Mouse (Mus musculus) forebrain, embryonic 14.5 days (tissue): ENCODE data around the gene Rfx2. TPM values are rescaled to one million over a fixed set of nuclear protein-coding genes. Genes with fewer than 3 reads are reported as not detected.

Source experiments
- ATAC-seq: fragments of 200-750 bp; cut with Nextera tagmentation; 2 replicates; pipeline ENCODE4 v1.8.0; 2017; ENCODE audit warnings: mild to moderate bottlenecking, moderate library complexity
- DNase-seq: peaks from one replicate; pipeline ENCODE4 v3.0.0-alpha.2; 2015; ENCODE audit warnings: low spot score
- H3K27ac ChIP-seq: fragments of 300-500 bp; sonication (generic); 2 replicates; pipeline ENCODE4 v1.5.1; 2014; ENCODE audit warnings: low read depth, mild to moderate bottlenecking, control low read depth, low read length, moderate library complexity
- H3K27me3 ChIP-seq: fragments of 300-500 bp; sonication (generic); replicated peaks from 2 replicates; pipeline ENCODE4 v1.6.1; 2014; ENCODE audit warnings: low read length, control low read depth, mixed read lengths; ENCODE audit not compliant: control insufficient read depth, insufficient read depth
- H3K36me3 ChIP-seq: fragments of 300-500 bp; sonication (generic); 2 replicates; pipeline ENCODE4 v1.6.1; 2014; ENCODE audit warnings: low read length, control low read depth; ENCODE audit not compliant: control insufficient read depth, insufficient read depth
- H3K4me1 ChIP-seq: fragments of 300-500 bp; sonication (generic); 2 replicates; pipeline ENCODE4 v1.6.1; 2014; ENCODE audit warnings: antibody characterized with exemption, low read length, control low read depth; ENCODE audit not compliant: control insufficient read depth, insufficient read depth
- H3K4me2 ChIP-seq: fragments of 300-500 bp; sonication (generic); 2 replicates; pipeline ENCODE4 v1.6.1; 2014; ENCODE audit warnings: mild to moderate bottlenecking, control low read depth, low read length
- H3K4me3 ChIP-seq: fragments of 300-500 bp; sonication (generic); 2 replicates; pipeline ENCODE4 v1.5.1; 2014; ENCODE audit warnings: low read depth, low read length, control low read depth
- H3K9ac ChIP-seq: fragments of 300-500 bp; sonication (generic); 2 replicates; pipeline ENCODE4 v1.6.1; 2014; ENCODE audit warnings: mild to moderate bottlenecking, low read length, control low read depth, moderate library complexity
- H3K9me3 ChIP-seq: fragments of 300-500 bp; sonication (generic); replicated peaks from 2 replicates; pipeline ENCODE4 v1.6.1; 2016; ENCODE audit warnings: low read length, control low read depth, mixed read lengths; ENCODE audit not compliant: control insufficient read depth
- WGBS: fragments of 180-500 bp; shearing (Covaris S2); extraction: QIAGEN DNeasy Blood & Tissue Kit; methylation state at CpG from one replicate; pipeline ENCODE4 v1.1.7; 2014; 5-methylcytosine and 5-hydroxymethylcytosine counted together
- polyA plus RNA-seq: library from polyadenylated mRNA; unstranded; fragments of >200 nt; fragmentation: Nextera tagmentation; extraction: Ambion mirVana; gene quantifications from 2 replicates; pipeline ENCODE4 v1.2.1, GENCODE M21; 2014

Rfx2 gene
- polyA plus RNA-seq, 1 experiment from 2014 or later: 2.2 TPM

DNA sequence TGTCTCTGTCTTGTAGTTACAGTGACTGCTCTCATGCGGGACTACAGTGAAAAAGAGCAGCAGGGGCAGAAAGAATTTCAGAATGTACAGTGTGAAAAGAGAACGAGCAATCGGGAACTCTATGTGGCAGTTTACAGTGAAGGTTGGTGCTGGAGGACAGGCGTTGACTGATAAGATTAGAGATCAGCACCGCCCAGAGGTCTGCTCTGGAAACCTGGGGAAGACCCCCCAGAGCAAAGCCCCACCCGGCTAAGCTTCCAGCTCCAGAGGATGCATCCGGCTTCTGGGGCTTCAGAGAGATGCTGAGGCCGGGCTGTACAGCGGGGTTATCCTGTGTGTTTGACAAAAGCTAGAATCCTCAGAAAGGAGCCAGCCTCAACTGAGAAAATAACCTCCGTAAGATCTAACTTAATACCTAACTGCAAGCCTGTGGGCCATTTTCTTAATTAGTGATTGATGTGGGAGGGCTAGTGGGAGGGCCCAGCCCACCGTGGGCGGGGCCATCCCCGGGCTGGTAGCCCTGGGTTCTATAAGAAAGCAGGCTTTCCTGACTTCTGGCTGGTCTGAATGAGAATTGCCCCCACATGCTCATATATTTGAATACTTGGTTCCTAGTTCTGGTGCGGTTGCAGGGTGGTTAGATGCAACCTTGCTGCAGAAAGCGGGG lies 39.6 kb upstream of the Rfx2 start:
- no peaks in the 10 kb centered on the region for H3K27me3 ChIP-seq
- whole genome bisulfite sequencing: 75% methylated on average over 15 of the region's 15 CpGs
- no peaks in the 10 kb centered on the region for H3K36me3 ChIP-seq
- H3K27ac ChIP-seq: no peak overlapping the region
- H3K4me3 ChIP-seq: no peak overlapping the region
- ATAC-seq: no peak
- DNase-seq: no peak
- H3K4me2 ChIP-seq: no peak overlapping the region
- no peaks in the 10 kb centered on the region for H3K9me3 ChIP-seq
- no peak overlapping the region for H3K9ac ChIP-seq
- no peaks in the 10 kb centered on the region for H3K4me1 ChIP-seq

DNA sequence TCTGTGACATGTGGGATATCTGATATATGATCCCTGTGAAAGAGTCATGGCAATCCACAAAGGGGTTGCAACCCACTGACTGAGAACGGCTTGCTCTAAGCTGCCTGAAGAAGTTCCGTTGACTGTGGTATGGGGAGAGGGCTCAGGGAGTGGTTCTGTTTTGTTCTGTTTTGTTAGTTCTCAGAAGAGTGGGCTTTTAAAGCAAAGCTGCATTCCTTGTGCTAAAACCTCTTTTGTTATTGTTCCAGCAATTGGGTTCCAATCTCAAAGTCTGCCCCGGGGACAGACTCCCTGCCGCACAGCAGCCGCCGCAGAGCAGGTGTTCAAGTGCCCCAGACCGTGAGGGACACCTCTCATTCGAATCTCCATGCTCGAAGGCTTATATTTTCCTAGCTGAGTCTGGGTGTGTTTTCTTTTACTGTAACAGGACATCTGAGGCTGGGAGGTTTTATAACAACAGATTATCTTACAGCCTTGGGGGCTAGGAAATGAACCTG lies 38.7 kb upstream of the Rfx2 start:
- Histone ChIP-seq H3K4me2 (no peak overlapping the region), H3K27ac (no peak overlapping the region), H3K4me3 (no peak overlapping the region), H3K4me1 (no peaks in the 10 kb centered on the region), H3K9ac (no peak overlapping the region), H3K27me3 (no peaks in the 10 kb centered on the region), H3K36me3 (no peaks in the 10 kb centered on the region), H3K9me3 (no peaks in the 10 kb centered on the region)
- 47% methylated on average over 9 of the region's 9 CpGs for WGBS
- no peak for ATAC-seq
- DNase-seq: no peak

DNA sequence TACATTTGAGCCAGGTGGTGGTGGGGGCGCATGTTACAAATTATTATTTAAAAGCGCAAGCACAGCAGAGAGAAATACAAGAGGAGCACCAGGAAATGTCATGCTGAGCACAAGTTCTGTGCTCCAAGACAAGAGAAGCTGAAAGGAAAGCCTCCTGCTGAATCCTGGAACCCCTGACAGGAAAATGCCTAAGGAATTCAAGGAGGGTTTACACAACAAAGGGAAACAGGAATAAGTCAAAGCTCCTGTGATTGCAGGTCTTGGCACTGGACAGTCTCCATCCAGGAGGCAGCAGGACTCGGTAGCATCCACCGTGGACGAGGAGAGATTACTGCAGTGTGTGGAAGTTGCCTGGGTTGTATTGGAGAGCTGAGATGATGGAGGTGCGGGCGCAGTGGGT lies 35.3 kb upstream of the Rfx2 start:
- ATAC-seq: no peak
- 81% methylated on average over 7 of the region's 7 CpGs for WGBS

DNA sequence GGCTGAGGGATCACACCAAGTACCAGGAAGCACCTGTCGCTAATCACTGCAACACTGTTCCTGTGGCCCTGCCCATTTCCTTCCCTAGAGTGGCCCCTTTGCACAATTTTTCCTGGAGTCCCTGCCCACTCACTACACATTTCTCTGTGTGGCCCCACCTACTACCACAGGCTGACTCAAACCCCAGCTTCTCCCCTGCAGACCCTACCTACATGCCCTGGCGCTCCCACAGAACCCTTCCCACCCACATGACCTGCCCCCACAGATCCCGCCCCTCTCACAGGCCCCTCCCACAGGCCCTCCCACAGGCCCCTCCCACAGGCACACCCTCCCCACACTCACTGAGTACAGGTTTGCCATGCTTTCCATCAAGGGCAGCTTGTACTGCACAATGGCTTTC lies 30.4 kb upstream of the Rfx2 start:
- H3K4me3 ChIP-seq: no peak overlapping the region
- no peak overlapping the region for H3K4me2 ChIP-seq
- no peaks in the 10 kb centered on the region for H3K36me3 ChIP-seq
- H3K27ac ChIP-seq: no peak overlapping the region
- H3K4me1 ChIP-seq: no peaks in the 10 kb centered on the region
- no peaks in the 10 kb centered on the region for H3K9me3 ChIP-seq
- DNase-seq (no peak), ATAC-seq (0 out of 2 replicates have a peak, but pooled peaks have one; percentile 15)
- 55% methylated on average over 3 of the region's 3 CpGs for WGBS
- H3K27me3 ChIP-seq: no peaks in the 10 kb centered on the region
- no peak overlapping the region for H3K9ac ChIP-seq

More for the DNA sequence above, 35.3 kb upstream of the Rfx2 start:
- H3K4me1 ChIP-seq: no peaks in the 10 kb centered on the region
- H3K27ac ChIP-seq: no peak overlapping the region
- no peak overlapping the region for H3K4me3 ChIP-seq
- no peak overlapping the region for H3K9ac ChIP-seq
- no peaks in the 10 kb centered on the region for H3K36me3 ChIP-seq
- no peak overlapping the region for H3K4me2 ChIP-seq
- H3K27me3 ChIP-seq: no peaks in the 10 kb centered on the region
- DNase-seq: no peak
- no peaks in the 10 kb centered on the region for H3K9me3 ChIP-seq

DNA sequence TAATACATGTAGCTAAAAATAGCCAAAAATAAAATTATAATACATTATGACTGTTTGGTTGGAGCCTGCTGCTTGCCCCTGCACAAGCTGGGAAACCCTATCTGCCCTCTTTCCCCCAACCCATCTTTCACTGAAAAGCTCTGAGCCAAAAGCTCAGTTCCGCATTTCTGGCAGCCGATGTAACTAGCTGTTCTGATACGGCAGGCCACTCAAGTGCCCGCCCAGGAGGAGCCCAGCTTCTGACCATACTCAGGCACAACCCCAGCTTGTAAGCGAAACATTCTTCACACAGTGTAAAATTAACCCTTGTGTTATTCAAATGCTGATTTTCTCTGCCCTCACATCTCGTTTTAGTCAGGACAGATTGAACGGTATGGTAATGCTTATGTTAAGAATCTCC lies 28.1 kb upstream of the Rfx2 start:
- DNase-seq (no peak), ATAC-seq (no peak)
- Histone ChIP-seq H3K36me3 (no peaks in the 10 kb centered on the region), H3K27ac (no peak overlapping the region), H3K4me1 (no peaks in the 10 kb centered on the region), H3K4me2 (no peak overlapping the region), H3K9me3 (no peaks in the 10 kb centered on the region), H3K4me3 (no peak overlapping the region), H3K9ac (no peak overlapping the region), H3K27me3 (no peaks in the 10 kb centered on the region)
- WGBS: 44% methylated on average over 7 of the region's 7 CpGs

DNA sequence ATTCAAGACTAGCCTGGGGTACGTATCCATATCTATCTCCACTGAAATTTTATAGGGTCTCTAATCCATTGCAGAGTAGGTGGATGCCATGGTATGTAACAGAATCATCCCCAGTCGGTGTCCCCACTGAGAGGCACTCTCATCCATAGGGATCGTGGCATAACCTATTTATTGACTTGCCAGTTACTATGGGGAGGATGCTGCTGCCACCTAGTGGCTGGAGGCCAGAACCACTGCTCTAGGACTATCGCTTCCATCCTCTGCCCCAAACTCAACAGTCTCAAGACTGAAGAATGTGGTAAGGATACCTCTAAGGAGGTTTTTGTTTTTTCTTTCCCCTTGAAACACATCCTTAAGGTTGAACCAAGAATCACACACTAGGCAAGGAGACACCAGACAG lies 27.4 kb upstream of the Rfx2 start:
- Histone ChIP-seq H3K4me2 (no peak overlapping the region), H3K9ac (no peak overlapping the region), H3K36me3 (no peaks in the 10 kb centered on the region), H3K27me3 (no peaks in the 10 kb centered on the region), H3K4me3 (no peak overlapping the region), H3K4me1 (no peaks in the 10 kb centered on the region), H3K9me3 (no peaks in the 10 kb centered on the region), H3K27ac (no peak overlapping the region)
- peak; percentile 70 for DNase-seq
- ATAC-seq: peak; percentile 50; the same call in 1 of the 2 replicates
- WGBS: 43% methylated on average over 4 of the region's 4 CpGs

DNA sequence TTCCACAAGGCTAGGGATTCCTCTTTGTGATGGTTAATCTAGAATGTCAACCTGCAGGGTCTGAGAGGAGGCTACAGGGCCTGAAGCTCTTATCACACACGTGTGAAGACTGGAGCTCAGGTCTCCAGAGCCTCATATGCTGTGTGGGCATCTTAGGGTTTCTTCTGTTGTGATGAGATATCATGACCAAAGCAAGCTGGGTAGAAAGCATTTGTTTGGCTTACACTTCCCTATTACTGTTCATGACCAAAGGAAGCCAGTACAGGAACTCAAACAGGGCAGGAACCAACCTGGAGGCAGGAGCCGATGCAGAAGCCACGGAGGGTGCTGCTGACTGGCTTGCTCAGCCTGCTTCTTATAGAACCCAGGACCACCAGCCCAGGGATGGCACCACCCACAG lies 24.6 kb upstream of the Rfx2 start:
- H3K27me3 ChIP-seq: no peaks in the 10 kb centered on the region
- WGBS: 78% methylated on average over 3 of the region's 3 CpGs
- H3K4me2 ChIP-seq: no peak overlapping the region
- no peak for DNase-seq
- no peaks in the 10 kb centered on the region for H3K36me3 ChIP-seq
- H3K4me3 ChIP-seq: no peak overlapping the region
- H3K9ac ChIP-seq: no peak overlapping the region
- H3K4me1 ChIP-seq: no peaks in the 10 kb centered on the region
- no peak overlapping the region for H3K27ac ChIP-seq
- no peak for ATAC-seq
- H3K9me3 ChIP-seq: no peaks in the 10 kb centered on the region

DNA sequence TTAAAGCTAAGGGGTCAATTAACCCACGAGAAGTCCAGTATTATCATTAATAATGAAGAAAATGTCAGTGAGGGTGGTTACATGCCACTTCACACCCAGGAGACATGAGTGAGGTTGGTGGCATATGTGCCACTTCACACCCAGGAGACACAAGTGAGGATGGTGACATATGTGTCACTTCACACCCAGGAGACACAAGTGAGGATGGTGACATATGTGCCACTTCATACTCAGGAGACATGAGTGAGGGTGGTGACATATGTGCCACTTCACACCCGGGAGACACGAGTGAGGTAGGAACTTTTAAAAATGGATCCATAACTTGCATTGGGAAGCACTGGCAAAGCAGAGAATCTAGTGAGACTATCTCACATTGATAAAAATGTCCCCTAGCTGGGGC lies 20.4 kb upstream of the Rfx2 start:
- Histone ChIP-seq H3K9me3 (no peaks in the 10 kb centered on the region), H3K36me3 (no peaks in the 10 kb centered on the region), H3K4me1 (no peaks in the 10 kb centered on the region), H3K4me3 (no peak overlapping the region), H3K9ac (no peak overlapping the region), H3K27ac (no peak overlapping the region), H3K27me3 (no peaks in the 10 kb centered on the region), H3K4me2 (no peak overlapping the region)
- ATAC-seq: no peak
- WGBS: 60% methylated on average over 3 of the region's 3 CpGs
- peak; percentile 19 for DNase-seq

DNA sequence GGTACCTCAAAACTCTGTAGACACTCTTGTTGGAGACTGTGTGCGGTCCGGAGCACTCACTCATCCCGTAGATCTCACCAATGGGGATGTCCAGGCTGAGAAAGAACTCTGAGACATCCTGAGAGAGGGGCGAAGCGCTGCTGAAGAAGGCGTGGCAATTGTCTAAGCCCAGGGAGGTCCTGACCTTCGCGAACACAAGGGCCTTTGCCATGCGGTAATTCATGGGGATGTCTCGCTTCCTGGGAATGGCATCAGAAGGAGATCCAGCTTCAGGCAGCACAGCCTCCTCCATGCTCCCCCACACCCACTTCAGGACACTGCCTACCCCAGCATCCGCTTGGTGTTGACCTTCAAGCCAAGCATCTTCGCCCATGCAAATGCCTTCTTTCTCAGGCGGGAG lies 18.9 kb upstream of the Rfx2 start:
- DNase-seq: no peak
- no peak for ATAC-seq
- Histone ChIP-seq H3K27ac (no peak overlapping the region), H3K9ac (no peak overlapping the region), H3K4me1 (no peaks in the 10 kb centered on the region), H3K27me3 (no peaks in the 10 kb centered on the region), H3K4me3 (no peak overlapping the region), H3K4me2 (no peak overlapping the region), H3K9me3 (no peaks in the 10 kb centered on the region), H3K36me3 (no peaks in the 10 kb centered on the region)
- 87% methylated on average over 13 of the region's 13 CpGs for WGBS
